ENCODE assay signal across 8 mouse cellular contexts in the genomic region with DNA sequence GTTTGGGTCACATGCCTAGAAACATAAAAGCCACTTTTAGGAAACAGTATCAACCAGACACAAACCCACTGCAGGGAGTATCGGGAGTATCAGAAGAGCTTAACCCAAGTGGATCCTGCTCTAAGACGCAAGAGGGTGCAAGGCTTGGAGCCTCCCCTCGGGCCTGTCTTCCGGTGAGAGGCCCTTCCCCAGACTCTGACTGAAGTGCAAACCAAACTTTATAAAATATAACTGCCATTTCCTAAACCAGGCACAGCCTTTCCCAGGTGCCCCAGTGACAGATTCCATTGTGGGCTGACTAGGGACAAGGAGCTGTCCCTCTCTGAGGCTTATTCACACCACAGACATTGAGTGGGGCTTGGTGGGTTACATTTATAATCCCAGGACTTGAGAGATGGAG. TPM values are rescaled to one million over a fixed set of nuclear protein-coding genes. Genes with fewer than 3 reads are reported as not detected.
DNase-seq lines count a peak whose midpoint lies in the region; ATAC-seq lines count a peak whose summit lies in the region.

No protein-coding gene starts in this region.

- no peak for DNase-seq in heart, postnatal 4 days
- DNase-seq in midbrain, embryonic 10.5 days (ENCODE audit: low spot score), result no peak
- DNase-seq in thymus, postnatal 4 days, result peak; percentile 66
- DNase-seq in gastrocnemius, postnatal 25 days, result no peak

- no peak for ATAC-seq in heart, embryonic 15.5 days (replicated peaks; ENCODE audit: insufficient number of reproducible peaks, insufficient read depth, low FRiP score, low read depth)
- ATAC-seq in midbrain, embryonic 13.5 days, result no peak
- no peak for ATAC-seq in limb, embryonic 15.5 days (ENCODE audit: insufficient number of reproducible peaks, low FRiP score, low TSS enrichment, low read depth)
- no peak for ATAC-seq in cerebellum, adult (ENCODE audit: insufficient number of reproducible peaks, low FRiP score, low TSS enrichment)

- H3K4me1 ChIP-seq in heart, embryonic 15.5 days (replicated peaks), result peaks cover 23% of the 10 kb centered on the region
- H3K4me1 ChIP-seq in midbrain, embryonic 10.5 days, result peaks cover 30% of the 10 kb centered on the region
- no peaks in the 10 kb centered on the region for H3K4me1 ChIP-seq in midbrain, embryonic 13.5 days (replicated peaks)
- peaks cover 8% of the 10 kb centered on the region for H3K4me1 ChIP-seq in limb, embryonic 15.5 days

- H3K9me3 ChIP-seq in heart, embryonic 15.5 days (replicated peaks), result no peaks in the 10 kb centered on the region
- no peaks in the 10 kb centered on the region for H3K9me3 ChIP-seq in midbrain, embryonic 10.5 days (replicated peaks)
- no peaks in the 10 kb centered on the region for H3K9me3 ChIP-seq in midbrain, embryonic 13.5 days
- H3K9me3 ChIP-seq in limb, embryonic 15.5 days, result no peaks in the 10 kb centered on the region

- 73% methylated on average over 4 of the region's 4 CpGs for WGBS in heart, embryonic 15.5 days
- 75% methylated on average over 4 of the region's 4 CpGs for WGBS in midbrain, embryonic 10.5 days
- 67% methylated on average over 4 of the region's 4 CpGs for WGBS in midbrain, embryonic 13.5 days
- WGBS in limb, embryonic 15.5 days, result 66% methylated on average over 4 of the region's 4 CpGs

- H3K27me3 ChIP-seq in heart, embryonic 15.5 days, result no peaks in the 10 kb centered on the region
- no peaks in the 10 kb centered on the region for H3K27me3 ChIP-seq in midbrain, embryonic 10.5 days (ENCODE audit: low read depth, poor library complexity, severe bottlenecking)
- no peaks in the 10 kb centered on the region for H3K27me3 ChIP-seq in midbrain, embryonic 13.5 days
- no peaks in the 10 kb centered on the region for H3K27me3 ChIP-seq in limb, embryonic 15.5 days

- H3K4me2 ChIP-seq in heart, embryonic 15.5 days, result peak overlapping the region; percentile 26; the same call in 1 of the 2 replicates
- no peak overlapping the region for H3K4me2 ChIP-seq in midbrain, embryonic 13.5 days (replicated peaks)
- no peak overlapping the region for H3K4me2 ChIP-seq in limb, embryonic 15.5 days

- H3K9ac ChIP-seq in heart, embryonic 15.5 days, result no peak overlapping the region
- H3K9ac ChIP-seq in midbrain, embryonic 13.5 days (replicated peaks), result no peak overlapping the region
- H3K9ac ChIP-seq in limb, embryonic 15.5 days, result no peak overlapping the region

- H3K27ac ChIP-seq in heart, embryonic 15.5 days, result peak overlapping the region; percentile 72
- peak overlapping the region; percentile 63; the same call in 1 of the 2 replicates for H3K27ac ChIP-seq in midbrain, embryonic 10.5 days (replicated peaks)
- H3K27ac ChIP-seq in midbrain, embryonic 13.5 days, result no peak overlapping the region
- peak overlapping the region; percentile 44 for H3K27ac ChIP-seq in limb, embryonic 15.5 days

- no peak overlapping the region for H3K4me3 ChIP-seq in heart, embryonic 15.5 days
- H3K4me3 ChIP-seq in midbrain, embryonic 10.5 days, result no peak overlapping the region
- H3K4me3 ChIP-seq in midbrain, embryonic 13.5 days (replicated peaks), result no peak overlapping the region
- no peak overlapping the region for H3K4me3 ChIP-seq in limb, embryonic 15.5 days

- H3K36me3 ChIP-seq in heart, embryonic 15.5 days, result peaks cover 42% of the 10 kb centered on the region
- peaks cover 31% of the 10 kb centered on the region for H3K36me3 ChIP-seq in midbrain, embryonic 10.5 days
- peaks cover 45% of the 10 kb centered on the region for H3K36me3 ChIP-seq in midbrain, embryonic 13.5 days
- peaks cover 62% of the 10 kb centered on the region for H3K36me3 ChIP-seq in limb, embryonic 15.5 days

RNA-seq across cellular contexts. Expression of a gene that starts 38.1 kb away (rescaled TPM):
- polyA plus RNA-seq in heart, embryonic 15.5 days (2015; fragmentation: Nextera tagmentation; extraction: Ambion mirVana), result 54.4 and 86.9 TPM in 2 replicates
- total RNA-seq in heart, postnatal 4 days (2021), result 10 to 100 TPM; 51.8 to 56.0 TPM
- 2.6 and 4.9 TPM in 2 replicates for polyA plus RNA-seq in midbrain, embryonic 10.5 days (2016; fragmentation: Nextera tagmentation; extraction: Ambion mirVana)
- polyA plus RNA-seq in midbrain, embryonic 13.5 days (2015; fragmentation: Nextera tagmentation; extraction: Ambion mirVana), result 4.2 and 4.7 TPM in 2 replicates
- 45.9 and 51.0 TPM in 2 replicates for polyA plus RNA-seq in limb, embryonic 15.5 days (2015; fragmentation: Nextera tagmentation; extraction: Ambion mirVana)
- total RNA-seq in gastrocnemius, postnatal 25 days (2021), result 1 to 10 TPM; 9.7 to 9.8 TPM
